Mouse (Mus musculus): ENCODE results near the gene Tsacc. TPM values are rescaled to one million over a fixed set of nuclear protein-coding genes. Genes with fewer than 3 reads are reported as not detected.

Tsacc gene
- total and polyA plus RNA-seq, 3 experiments, result 6.7 to 11.3 (median 9.3) TPM

GRCm38 (mm10) chr3:88335436-88336053 is 38.7 kb upstream of the Tsacc start:
- dilution Hi-C loops (cut with MboI; ENCODE audit: extremely low pct_ligation_motif_present, extremely low pct_unique_long_range_greater_than_20kb, low sequenced_read_pairs), result no loop called here
- Histone ChIP-seq H3K4me2 (ENCODE audit: insufficient read depth, low read depth, poor library complexity, severe bottlenecking) (peak overlapping the region; percentile 93), H3K36me3 (replicated peaks in 1 of 2; ENCODE audit: control insufficient read depth in 1 of 2, insufficient read depth in 1 of 2, low read length in 1 of 2) (peaks cover 4 to 31% of the 10 kb centered on the region in 2 experiments), H3K4me3 (replicated peaks in 1 of 3; ENCODE audit: low read depth in 2 of 3, low read length in 2 of 3, poor library complexity in 1 of 3) (peak overlapping the region; percentile 64 to 82 (median 81)), H3K4me1 (ENCODE audit: control insufficient read depth in 1 of 2, insufficient read depth in 2 of 2) (peaks cover 18 to 36% of the 10 kb centered on the region in 2 experiments), H3K79me2 (replicated peaks; ENCODE audit: control insufficient read depth, extremely low read depth, insufficient read depth, poor library complexity, severe bottlenecking) (peaks cover 36% of the 10 kb centered on the region), H3K9ac (ENCODE audit: insufficient read depth, low read depth) (peak overlapping the region; percentile 59), H3K27me3 (replicated peaks) (no peaks in the 10 kb centered on the region), H3K9me3 (replicated peaks; ENCODE audit: low read length) (no peaks in the 10 kb centered on the region), H3K27ac (ENCODE audit: insufficient read depth, low read depth) (peak overlapping the region; percentile 79)
- in situ Hi-C loops (cut with MboI; ENCODE audit: low pct_ligation_motif_present, low pct_unique_long_range_greater_than_20kb, low sequenced_read_pairs), result no loop called here
- TF ChIP-seq GABPA (IDR thresholded peaks at IDR 0.05; ENCODE audit: insufficient replicate concordance, low read depth, low read length) (no peak), E2F4 (IDR thresholded peaks at IDR 0.05; ENCODE audit: insufficient replicate concordance, low read depth, low read length) (no peak), CHD1 (IDR thresholded peaks at IDR 0.05; ENCODE audit: low read depth, low read length) (no peak), TBP (conservative IDR thresholded peaks at IDR 0.05; ENCODE audit: low read depth, low read length) (0 out of 2 replicates have a peak, but pooled peaks have one; percentile 5), POLR2A (IDR thresholded peaks at IDR 0.05; ENCODE audit: low read depth, low read length) (no peak), MAFK (IDR thresholded peaks at IDR 0.05; ENCODE audit: insufficient replicate concordance, low read length) (0 out of 2 replicates have a peak, but pooled peaks have one; percentile 54), RCOR1 (conservative IDR thresholded peaks at IDR 0.05; ENCODE audit: low read depth, low read length) (0 out of 2 replicates have a peak, but pooled peaks have one; percentile 28), USF2 (conservative IDR thresholded peaks at IDR 0.05; ENCODE audit: low read depth, low read length) (no peak), JUN (IDR thresholded peaks at IDR 0.05; ENCODE audit: insufficient read depth, low read depth, low read length) (no peak), TCF12 (IDR thresholded peaks at IDR 0.05; ENCODE audit: low read depth, low read length) (no peak), CTCF (conservative IDR thresholded peaks at IDR 0.05 in 1 of 2, IDR thresholded peaks at IDR 0.05 in 1 of 2; ENCODE audit: low read depth in 2 of 2, low read length in 2 of 2) (no peak), MEF2A (IDR thresholded peaks at IDR 0.05; ENCODE audit: borderline replicate concordance, low read depth, low read length) (no peak), BHLHE40 (IDR thresholded peaks at IDR 0.05; ENCODE audit: low read depth, low read length) (peak; percentile 3; the same call in 1 of the 2 replicates), IRF4 (IDR thresholded peaks at IDR 0.05; ENCODE audit: low read depth, low read length) (peak; percentile 19; the same call in 1 of the 2 replicates), MXI1 (IDR thresholded peaks at IDR 0.05; ENCODE audit: low read depth, low read length) (peak; percentile 68), ETS1 (conservative IDR thresholded peaks at IDR 0.05; ENCODE audit: low read depth, low read length) (no peak), ZC3H11A (IDR thresholded peaks at IDR 0.05; ENCODE audit: low read depth, low read length) (no peak), MAX (IDR thresholded peaks at IDR 0.05; ENCODE audit: low read length) (peak; percentile 60), UBTF (IDR thresholded peaks at IDR 0.05; ENCODE audit: low read depth, low read length) (peak; percentile 43; the same call in 1 of the 2 replicates), USF1 (IDR thresholded peaks at IDR 0.05; ENCODE audit: low read depth, low read length) (no peak), JUND (conservative IDR thresholded peaks at IDR 0.05; ENCODE audit: low read depth, low read length) (no peak), MYC (IDR thresholded peaks at IDR 0.05; ENCODE audit: low read depth, low read length) (peak; percentile 70), RAD21 (IDR thresholded peaks at IDR 0.05; ENCODE audit: low read depth, low read length) (no peak)
- DNase-seq (ENCODE audit: extremely low read depth), result peak; percentile 39
